Mouse (Mus musculus): ENCODE data around the gene Lrp11. TPM values are rescaled to one million over a fixed set of nuclear protein-coding genes. Genes with fewer than 3 reads are reported as not detected.

Gene Lrp11
- polyA plus RNA-seq (2014; fragmentation: Illumina TruSeq; extraction: RNeasy Lipid Tissue Mini Kit (QIAGEN cat#74804); ENCODE audit: low read depth, low replicate concordance), result 1.9 TPM

GRCm38 (mm10) chr10:7589592-7590233 is at the start of gene Lrp11:
Lrp11 (plus strand) TSS chr10:7589800.

GRCm38 (mm10) chr10:7667342-7667802 is 77.8 kb downstream of the Lrp11 start, which contains the start of gene Nup43:
Nup43 (plus strand) TSS chr10:7667503.

Other genes with a start within 250 kb of the Lrp11 start
- gene Ulbp1, start 116.2 kb upstream of the Lrp11 start, polyA plus RNA-seq (2014; fragmentation: Illumina TruSeq; extraction: RNeasy Lipid Tissue Mini Kit (QIAGEN cat#74804); ENCODE audit: low read depth, low replicate concordance), result 0.42 TPM
- gene Nup43, start 77.7 kb downstream of the Lrp11 start, polyA plus RNA-seq (2014; fragmentation: Illumina TruSeq; extraction: RNeasy Lipid Tissue Mini Kit (QIAGEN cat#74804); ENCODE audit: low read depth, low replicate concordance), result 7.7 TPM
- gene Pcmt1, start 91.3 kb downstream of the Lrp11 start, polyA plus RNA-seq (2014; fragmentation: Illumina TruSeq; extraction: RNeasy Lipid Tissue Mini Kit (QIAGEN cat#74804); ENCODE audit: low read depth, low replicate concordance), result 41.5 TPM
- 18.9 TPM for gene Lats1, start 91.4 kb downstream of the Lrp11 start, polyA plus RNA-seq (2014; fragmentation: Illumina TruSeq; extraction: RNeasy Lipid Tissue Mini Kit (QIAGEN cat#74804); ENCODE audit: low read depth, low replicate concordance)
- gene Katna1, start 136.2 kb downstream of the Lrp11 start, polyA plus RNA-seq (2014; fragmentation: Illumina TruSeq; extraction: RNeasy Lipid Tissue Mini Kit (QIAGEN cat#74804); ENCODE audit: low read depth, low replicate concordance), result 24.4 TPM
- 141 TPM for gene Ginm1, start 203.0 kb downstream of the Lrp11 start, polyA plus RNA-seq (2014; fragmentation: Illumina TruSeq; extraction: RNeasy Lipid Tissue Mini Kit (QIAGEN cat#74804); ENCODE audit: low read depth, low replicate concordance)
- gene Ppil4, start 203.1 kb downstream of the Lrp11 start, polyA plus RNA-seq (2014; fragmentation: Illumina TruSeq; extraction: RNeasy Lipid Tissue Mini Kit (QIAGEN cat#74804); ENCODE audit: low read depth, low replicate concordance), result 24.2 TPM
- gene Zc3h12d, start 242.7 kb downstream of the Lrp11 start, polyA plus RNA-seq (2014; fragmentation: Illumina TruSeq; extraction: RNeasy Lipid Tissue Mini Kit (QIAGEN cat#74804); ENCODE audit: low read depth, low replicate concordance), result 2.2 TPM